Mouse (Mus musculus) natural killer cell, adult 2 months (primary cell): ENCODE measurements around the gene Slc29a1.

Experiments used
- DNase-seq, 2 experiments: peaks; one replicate each; pipeline ENCODE4 v3.0.0; 2022; ENCODE audit warnings: low spot score in 2 of 2

Slc29a1 gene

GRCm38 (mm10) chr17:45572103-45573086 is 27.0 kb downstream of the Slc29a1 start:
- DNase-seq, result peak in 1 of 2 experiments; percentile 64

GRCm38 (mm10) chr17:45569999-45570398 is 29.4 kb downstream of the Slc29a1 start:
- no peak for DNase-seq

- no peak for DNase-seq
Observed at GRCm38 (mm10) chr17:45568990-45569389, 30.4 kb downstream of the Slc29a1 start.

- no peak for DNase-seq
Observed at GRCm38 (mm10) chr17:45567162-45567601, 32.2 kb downstream of the Slc29a1 start.

GRCm38 (mm10) chr17:45566360-45567161 is 32.8 kb downstream of the Slc29a1 start:
- DNase-seq, result no peak

- no peak for DNase-seq
Observed at GRCm38 (mm10) chr17:45566031-45566359, 33.4 kb downstream of the Slc29a1 start.

- DNase-seq, result no peak
Observed at GRCm38 (mm10) chr17:45565103-45565502, 34.3 kb downstream of the Slc29a1 start.

GRCm38 (mm10) chr17:45564531-45565084 is 34.8 kb downstream of the Slc29a1 start:
- no peak for DNase-seq

- DNase-seq, result peak; percentile 87
Observed at GRCm38 (mm10) chr17:45563655-45564530, 35.5 kb downstream of the Slc29a1 start, which contains the start of gene Slc35b2. Slc35b2 (plus strand) TSS chr17:45563874.

- DNase-seq, result no peak
Observed at GRCm38 (mm10) chr17:45563216-45563615, 36.2 kb downstream of the Slc29a1 start.

GRCm38 (mm10) chr17:45559732-45560525 is 39.5 kb downstream of the Slc29a1 start:
- no peak for DNase-seq

GRCm38 (mm10) chr17:45557998-45558862 is 41.2 kb downstream of the Slc29a1 start:
- peak; percentile 83 to 91 for DNase-seq

GRCm38 (mm10) chr17:45557246-45557824 is 42.1 kb downstream of the Slc29a1 start:
- DNase-seq, result peak; percentile 52 to 61

GRCm38 (mm10) chr17:45556514-45557245 is 42.7 kb downstream of the Slc29a1 start:
- DNase-seq, result peak; percentile 26 to 48

- peak; percentile 23 to 37 for DNase-seq
Observed at GRCm38 (mm10) chr17:45556107-45556489, 43.3 kb downstream of the Slc29a1 start.

- DNase-seq, result peak; percentile 100
Observed at GRCm38 (mm10) chr17:45555452-45556106, 43.8 kb downstream of the Slc29a1 start, which contains the start of gene Nfkbie. Nfkbie (plus strand) TSS chr17:45555703.

- DNase-seq, result no peak
Observed at GRCm38 (mm10) chr17:45554420-45554819, 45.0 kb downstream of the Slc29a1 start.

- no peak for DNase-seq
Observed at GRCm38 (mm10) chr17:45553065-45553464, 46.3 kb downstream of the Slc29a1 start.
